Mouse (Mus musculus): ENCODE data around the gene Srcin1.

DNA sequence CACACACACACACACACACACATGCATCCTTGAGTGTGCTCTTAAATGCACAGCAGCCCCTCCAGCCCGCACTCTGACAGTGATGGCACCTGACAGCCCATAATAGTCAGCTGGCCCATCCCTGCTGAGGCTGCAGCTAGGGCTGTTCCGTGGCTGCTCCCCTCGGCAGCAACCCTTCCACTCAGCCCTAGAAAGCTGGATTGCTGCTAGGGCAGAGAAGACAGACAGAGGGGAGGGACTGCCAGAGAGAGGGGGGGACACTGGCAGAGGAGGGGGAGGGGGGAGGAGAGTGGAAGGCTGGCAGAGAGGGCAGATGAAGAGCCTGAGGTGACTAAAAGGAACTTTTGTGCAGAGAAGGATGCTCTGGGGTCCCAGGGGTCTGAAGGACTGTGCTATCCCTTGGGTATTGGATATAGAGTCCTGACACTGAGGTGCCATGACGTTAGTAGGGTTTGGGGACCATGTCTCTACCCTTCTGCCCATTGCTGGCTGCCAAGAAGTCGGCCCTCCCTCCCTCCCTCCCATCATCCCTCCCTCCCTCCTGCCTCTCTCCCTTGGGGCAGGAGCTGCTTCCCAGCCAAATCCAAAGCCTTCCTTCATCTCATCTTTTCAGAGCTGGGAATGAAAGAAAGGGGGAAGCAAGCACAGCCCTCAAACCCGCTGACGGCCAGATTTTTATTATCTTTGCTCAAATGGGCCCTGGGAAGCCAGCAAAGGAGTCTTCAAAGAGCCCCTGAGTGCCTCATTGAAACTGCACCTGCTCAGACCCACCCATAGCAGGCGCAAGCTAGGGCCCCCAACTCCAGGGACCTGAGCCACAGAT is 4.5 kb downstream of the Srcin1 start:
- TF ChIP-seq POLR2A (IDR thresholded peaks at IDR 0.05; ENCODE audit: borderline replicate concordance, extremely low read depth, low read depth, low read length) (no peak), CTCF (IDR thresholded peaks at IDR 0.05; ENCODE audit: insufficient read depth, low read length) (no peak)

Measured in lung, adult 2 months (tissue).